Mouse (Mus musculus) heart, embryonic 11.5 days (tissue): ENCODE results near the gene Hspg2. TPM values are rescaled to one million over a fixed set of nuclear protein-coding genes. Genes with fewer than 3 reads are reported as not detected.

ENCODE experiments used
- ATAC-seq: fragments of 200-750 bp; cut with Nextera tagmentation; replicated peaks from 2 replicates; pipeline ENCODE4 v1.8.0; 2017; ENCODE audit warnings: moderate library complexity; ENCODE audit not compliant: insufficient number of reproducible peaks, low FRiP score, low TSS enrichment
- H3K27ac ChIP-seq: fragments of 300-500 bp; sonication (generic); 2 replicates; pipeline ENCODE4 v1.5.1; 2014; ENCODE audit warnings: mild to moderate bottlenecking, low read depth, low read length
- H3K27me3 ChIP-seq: fragments of 300-500 bp; sonication (generic); 2 replicates; pipeline ENCODE4 v1.6.1; 2014; ENCODE audit warnings: mild to moderate bottlenecking, low read length, mixed read lengths; ENCODE audit not compliant: control insufficient read depth, insufficient read depth
- H3K36me3 ChIP-seq: fragments of 300-500 bp; sonication (generic); 2 replicates; pipeline ENCODE4 v1.6.1; 2014; ENCODE audit warnings: mild to moderate bottlenecking, low read length, moderate library complexity, mixed read lengths; ENCODE audit not compliant: control insufficient read depth, insufficient read depth
- H3K4me1 ChIP-seq: fragments of 300-500 bp; sonication (generic); 2 replicates; pipeline ENCODE4 v1.6.1; 2014; ENCODE audit warnings: low read length; ENCODE audit not compliant: control insufficient read depth, insufficient read depth
- H3K4me2 ChIP-seq: fragments of 300-500 bp; sonication (generic); 2 replicates; pipeline ENCODE4 v1.6.1; 2014; ENCODE audit warnings: mild to moderate bottlenecking, moderate library complexity
- H3K4me3 ChIP-seq: fragments of 300-500 bp; sonication (generic); 2 replicates; pipeline ENCODE4 v1.5.1; 2014; ENCODE audit warnings: low read depth, low read length
- H3K9ac ChIP-seq: fragments of 300-500 bp; sonication (generic); 2 replicates; pipeline ENCODE4 v1.6.1; 2014; ENCODE audit warnings: mild to moderate bottlenecking, low read depth, low read length, moderate library complexity
- H3K9me3 ChIP-seq: fragments of 300-500 bp; sonication (generic); replicated peaks from 2 replicates; pipeline ENCODE4 v1.6.1; 2016; ENCODE audit warnings: low read length; ENCODE audit not compliant: control insufficient read depth
- WGBS: fragments of 180-500 bp; shearing (Covaris S2); extraction: QIAGEN DNeasy Blood & Tissue Kit; methylation state at CpG from one replicate; pipeline ENCODE4 v1.1.7; 2014; ENCODE audit not compliant: insufficient replicate concordance; 5-methylcytosine and 5-hydroxymethylcytosine counted together
- polyA plus RNA-seq: library from polyadenylated mRNA; unstranded; fragments of >200 nt; fragmentation: Nextera tagmentation; extraction: Ambion mirVana; gene quantifications from 2 replicates; pipeline ENCODE4 v1.2.1, GENCODE M21; 2014

The Hspg2 gene
- polyA plus RNA-seq, 1 experiment from 2014 or later = 55.5 TPM

DNA sequence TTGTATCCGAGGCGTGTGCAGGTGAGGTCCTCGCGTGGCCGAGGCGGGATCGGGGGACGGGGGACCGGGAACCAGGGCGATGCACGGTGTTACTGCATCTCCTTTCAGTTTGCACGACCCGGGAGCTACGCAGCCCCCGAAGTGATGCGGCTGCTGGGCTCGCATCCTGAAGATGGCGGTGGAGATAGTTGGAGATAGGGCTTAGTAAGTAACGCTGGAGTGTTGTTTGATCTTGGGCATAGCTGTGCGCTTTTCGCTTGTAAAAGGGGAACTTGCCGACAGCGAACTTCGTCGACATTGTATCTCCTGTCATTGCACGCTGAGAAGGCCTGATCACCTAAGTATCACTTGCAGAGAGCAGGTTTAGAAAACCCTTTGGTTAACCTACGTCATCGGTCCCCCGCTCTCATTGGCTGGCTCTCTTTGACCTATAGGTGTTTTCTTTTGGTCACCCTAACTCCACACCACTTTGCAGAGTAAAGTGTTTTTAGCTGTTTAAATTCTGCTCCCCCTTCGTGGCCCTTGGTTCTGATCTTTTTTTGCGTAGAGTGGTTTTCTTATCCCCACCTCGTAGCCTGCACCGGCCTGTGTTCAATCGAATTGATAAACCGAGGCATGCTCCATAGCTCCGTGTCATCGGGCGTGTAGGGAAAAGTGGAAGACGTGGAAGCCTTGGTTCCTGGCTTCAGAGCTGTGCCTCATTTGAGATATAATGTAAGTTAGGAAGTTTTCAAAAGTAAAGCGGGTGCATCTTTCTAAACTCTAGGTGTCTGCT lies 126.1 kb downstream of the Hspg2 start:
- H3K9ac ChIP-seq = peak overlapping the region; percentile 95
- ATAC-seq = peak; percentile 23; the same call in 1 of the 2 replicates
- 4% methylated on average over 40 of the region's 40 CpGs for WGBS
- no peaks in the 10 kb centered on the region for H3K27me3 ChIP-seq
- H3K36me3 ChIP-seq = no peaks in the 10 kb centered on the region
- peak overlapping the region; percentile 99 for H3K27ac ChIP-seq
- H3K4me3 ChIP-seq = peak overlapping the region; percentile 88
- no peaks in the 10 kb centered on the region for H3K9me3 ChIP-seq
- peaks cover 14% of the 10 kb centered on the region for H3K4me1 ChIP-seq
- H3K4me2 ChIP-seq = peak overlapping the region; percentile 93

DNA sequence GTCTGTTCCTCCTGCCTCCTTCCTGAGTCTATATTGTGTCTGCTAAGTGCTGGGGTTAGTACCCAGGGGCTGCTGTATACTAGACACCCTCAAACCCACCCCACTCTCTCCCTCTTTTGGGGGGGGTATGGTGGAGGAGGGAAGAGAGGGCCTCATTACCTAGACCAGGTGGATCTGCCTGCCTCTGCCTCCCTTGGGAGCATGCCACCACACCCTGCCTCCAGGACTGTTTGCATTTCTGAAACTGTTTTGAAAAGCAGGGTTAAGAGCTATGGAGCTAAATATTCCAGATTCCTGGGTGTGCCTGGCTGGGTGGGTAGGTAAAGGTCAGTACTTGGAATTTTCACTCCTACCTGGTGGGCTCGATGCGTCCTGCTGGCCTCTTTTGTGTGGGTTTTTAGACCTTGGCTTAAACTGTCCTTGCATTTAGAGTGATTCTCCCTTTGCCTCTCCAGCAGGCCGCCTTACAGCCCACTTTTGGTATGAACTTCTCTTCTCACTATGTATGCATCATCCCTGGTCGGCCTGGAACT lies 128.6 kb downstream of the Hspg2 start:
- ATAC-seq = no peak
- H3K9ac ChIP-seq = no peak overlapping the region
- H3K4me1 ChIP-seq = peaks cover 21% of the 10 kb centered on the region
- WGBS = 95% methylated on average over 4 of the region's 4 CpGs
- H3K36me3 ChIP-seq = no peaks in the 10 kb centered on the region
- H3K27ac ChIP-seq = no peak overlapping the region
- H3K4me2 ChIP-seq = no peak overlapping the region
- H3K4me3 ChIP-seq = no peak overlapping the region
- no peaks in the 10 kb centered on the region for H3K27me3 ChIP-seq
- H3K9me3 ChIP-seq = no peaks in the 10 kb centered on the region

DNA sequence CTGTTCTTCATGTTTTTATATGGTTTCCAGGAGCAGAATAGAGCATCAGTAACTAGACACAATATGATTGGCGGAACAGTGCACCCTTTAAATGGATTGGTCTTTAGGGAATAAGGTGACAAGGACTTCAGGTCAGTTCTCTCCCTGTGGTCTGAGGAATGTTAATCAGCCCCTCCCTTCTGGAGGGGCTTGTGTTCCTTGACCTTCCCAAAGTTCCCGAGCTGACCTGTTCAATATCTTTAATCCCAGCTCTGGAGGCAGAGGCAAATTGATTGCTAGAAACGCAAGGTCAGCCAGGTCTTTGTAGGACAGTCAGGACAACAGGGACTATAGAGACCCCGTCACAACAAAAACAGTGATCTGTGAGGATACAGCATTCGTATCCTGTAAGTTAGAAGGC lies 130.0 kb downstream of the Hspg2 start:
- 81% methylated on average over 5 of the region's 5 CpGs for WGBS
- H3K9ac ChIP-seq = no peak overlapping the region
- H3K27me3 ChIP-seq = no peaks in the 10 kb centered on the region
- no peaks in the 10 kb centered on the region for H3K36me3 ChIP-seq
- no peak overlapping the region for H3K4me2 ChIP-seq
- ATAC-seq = no peak
- H3K4me1 ChIP-seq = peaks cover 33% of the 10 kb centered on the region
- no peak overlapping the region for H3K4me3 ChIP-seq
- H3K9me3 ChIP-seq = no peaks in the 10 kb centered on the region
- H3K27ac ChIP-seq = no peak overlapping the region

DNA sequence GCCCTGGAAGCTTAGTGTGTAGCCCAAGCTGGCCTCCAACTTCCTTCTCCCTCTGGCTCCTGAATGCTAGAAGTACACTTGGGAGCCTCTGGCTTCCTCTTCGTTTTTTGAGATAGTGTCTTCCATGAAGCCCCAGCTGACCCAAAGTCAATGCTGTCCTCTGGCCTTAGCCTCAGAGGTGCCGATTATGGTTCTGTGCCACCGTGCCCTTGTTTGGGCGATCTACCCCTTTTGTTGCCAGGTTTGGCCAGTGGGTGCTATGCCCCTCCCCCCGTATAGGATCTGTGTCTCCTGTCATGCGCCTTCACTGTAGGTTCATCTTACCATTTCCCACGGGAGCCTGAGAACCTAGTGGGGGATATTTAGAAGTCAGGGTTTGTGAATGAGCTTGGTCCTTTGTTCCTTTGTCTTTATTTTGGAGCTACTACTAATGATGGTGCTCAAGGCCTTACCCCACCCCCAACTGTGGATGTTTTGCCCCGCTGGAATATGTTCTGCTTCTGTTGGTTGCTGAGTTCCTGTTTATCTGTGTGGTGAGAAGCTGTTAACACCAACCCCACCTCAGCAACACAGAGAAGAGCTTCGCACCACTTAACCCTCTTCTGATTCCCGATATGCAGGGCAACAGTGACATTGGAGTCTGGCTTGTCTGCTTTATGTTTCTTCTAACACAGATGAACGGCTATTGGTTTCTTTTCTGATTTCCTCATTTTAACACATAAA lies 135.0 kb downstream of the Hspg2 start:
- Histone ChIP-seq H3K4me2 (peak overlapping the region; percentile 43), H3K9ac (no peak overlapping the region), H3K9me3 (no peaks in the 10 kb centered on the region), H3K4me1 (peaks cover 31% of the 10 kb centered on the region), H3K4me3 (no peak overlapping the region), H3K27ac (no peak overlapping the region), H3K36me3 (peaks cover 17% of the 10 kb centered on the region), H3K27me3 (no peaks in the 10 kb centered on the region)
- no peak for ATAC-seq
- WGBS = 58% methylated on average over 11 of the region's 11 CpGs

DNA sequence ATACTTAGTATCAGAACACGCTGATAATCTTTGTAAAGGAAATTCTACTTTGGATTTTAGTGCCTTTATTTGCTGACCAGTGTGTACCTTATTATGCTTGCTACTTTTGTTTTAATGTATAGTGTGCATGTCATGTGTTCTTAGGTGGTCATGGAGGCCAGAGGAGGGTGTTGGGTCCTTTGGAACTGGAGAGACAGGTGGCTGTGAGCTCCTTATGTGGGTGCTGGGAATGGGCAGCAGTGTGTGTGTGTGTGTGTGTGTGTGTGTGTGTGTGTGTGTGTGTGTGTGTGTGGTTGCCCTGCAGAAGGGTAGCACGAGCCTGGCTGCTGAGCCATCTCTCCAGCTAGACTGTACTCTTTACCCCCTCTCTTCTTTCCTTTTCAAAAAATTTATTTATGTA lies 138.5 kb downstream of the Hspg2 start:
- peaks cover 30% of the 10 kb centered on the region for H3K36me3 ChIP-seq
- H3K9me3 ChIP-seq = no peaks in the 10 kb centered on the region
- peaks cover 24% of the 10 kb centered on the region for H3K4me1 ChIP-seq
- no peak overlapping the region for H3K4me3 ChIP-seq
- no peak overlapping the region for H3K9ac ChIP-seq
- 96% methylated on average over 2 of the region's 2 CpGs for WGBS
- no peaks in the 10 kb centered on the region for H3K27me3 ChIP-seq
- no peak overlapping the region for H3K27ac ChIP-seq
- H3K4me2 ChIP-seq = no peak overlapping the region
- no peak for ATAC-seq

DNA sequence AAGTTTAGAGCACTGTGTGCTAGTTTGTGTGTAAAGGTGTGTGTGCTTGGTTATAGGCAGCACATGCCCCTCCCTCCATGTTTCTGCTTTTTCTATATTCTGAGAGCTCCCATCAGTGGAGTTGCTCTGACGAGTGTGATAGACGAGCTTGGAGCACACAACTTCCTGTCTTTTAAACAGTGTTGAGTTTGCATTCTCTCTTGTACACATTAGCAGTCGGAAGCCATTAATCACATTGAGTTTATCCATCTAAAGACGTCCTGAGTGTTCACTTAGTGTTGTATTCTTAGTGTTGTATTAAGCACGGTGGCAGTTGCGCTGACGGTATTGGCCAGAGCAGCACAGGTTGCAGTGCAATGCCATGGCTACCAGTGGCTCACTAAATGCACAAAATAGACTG lies 140.7 kb downstream of the Hspg2 start:
- Histone ChIP-seq H3K4me1 (peaks cover 9% of the 10 kb centered on the region), H3K36me3 (peaks cover 43% of the 10 kb centered on the region), H3K9ac (no peak overlapping the region), H3K4me3 (no peak overlapping the region), H3K4me2 (no peak overlapping the region), H3K9me3 (no peaks in the 10 kb centered on the region), H3K27ac (no peak overlapping the region), H3K27me3 (no peaks in the 10 kb centered on the region)
- WGBS = 83% methylated on average over 7 of the region's 7 CpGs
- ATAC-seq = no peak

DNA sequence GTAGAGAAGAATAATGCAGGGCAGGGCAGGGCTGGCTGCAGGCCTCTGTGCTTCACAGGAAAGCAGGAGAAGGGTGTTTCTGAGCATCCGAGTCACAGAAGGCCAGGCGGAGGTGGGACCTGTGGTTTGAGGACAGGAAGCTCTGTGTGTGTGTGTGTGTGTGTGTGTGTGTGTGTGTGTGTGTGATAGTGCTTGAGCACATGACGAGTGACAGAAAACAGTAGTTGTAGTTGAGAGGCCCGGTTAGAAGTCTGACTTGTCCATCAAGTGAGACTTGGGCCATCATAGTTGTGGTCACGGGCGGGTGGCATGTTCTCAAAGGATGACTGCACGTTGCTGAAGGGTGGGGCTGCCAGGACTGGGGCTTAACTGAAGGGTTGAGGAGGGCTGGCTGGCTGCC lies 141.1 kb downstream of the Hspg2 start:
- Histone ChIP-seq H3K36me3 (peaks cover 44% of the 10 kb centered on the region), H3K27ac (no peak overlapping the region), H3K9ac (no peak overlapping the region), H3K4me1 (peaks cover 7% of the 10 kb centered on the region), H3K4me3 (no peak overlapping the region), H3K27me3 (no peaks in the 10 kb centered on the region), H3K4me2 (no peak overlapping the region), H3K9me3 (no peaks in the 10 kb centered on the region)
- WGBS = 57% methylated on average over 7 of the region's 7 CpGs
- ATAC-seq = no peak

DNA sequence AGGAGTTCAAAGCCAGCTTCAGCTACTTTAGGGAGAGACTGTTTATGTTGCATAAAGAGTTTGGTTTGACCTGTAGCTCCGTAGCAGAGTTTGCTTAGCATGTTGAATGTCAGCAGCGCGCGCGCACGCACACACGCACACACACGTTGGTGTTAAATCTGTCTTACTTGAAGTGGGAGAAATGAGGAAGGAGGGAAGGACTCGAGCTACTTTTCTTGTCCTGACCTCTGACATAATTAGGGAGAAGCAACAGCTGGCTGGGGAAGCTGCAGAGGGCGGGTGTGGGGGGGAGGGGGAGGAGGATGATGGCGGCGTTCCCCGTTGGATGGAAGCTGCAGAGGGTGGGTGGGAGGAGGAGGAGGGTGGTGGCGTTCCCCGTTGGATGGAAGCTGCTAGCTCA lies 141.7 kb downstream of the Hspg2 start:
- Histone ChIP-seq H3K27me3 (no peaks in the 10 kb centered on the region), H3K4me2 (no peak overlapping the region), H3K4me1 (peaks cover 7% of the 10 kb centered on the region), H3K27ac (no peak overlapping the region), H3K9ac (no peak overlapping the region), H3K4me3 (no peak overlapping the region), H3K9me3 (no peaks in the 10 kb centered on the region), H3K36me3 (peaks cover 46% of the 10 kb centered on the region)
- no peak for ATAC-seq
- 85% methylated on average over 15 of the region's 15 CpGs for WGBS
